Mouse (Mus musculus) kidney, adult 11 months (tissue): ENCODE results near the gene Cpe.
A peak's percentile ranks its signal among the peaks of the same experiment; 100 is the strongest.
"Not testable (repeated sequence)": the region's sequence is repeated elsewhere in the genome, so short reads cannot be mapped to it uniquely, and the experiment has no call there.

ENCODE experiments used
- DNase-seq: peaks from one replicate; pipeline ENCODE4 v3.0.0; 2022

Cpe gene

GRCm38 (mm10) chr8:64672920-64673319 lies 19.9 kb downstream of the Cpe start:
- no peak for DNase-seq

- DNase-seq = no peak
Observed at GRCm38 (mm10) chr8:64671937-64672336, 20.9 kb downstream of the Cpe start.

- not testable (repeated sequence) for DNase-seq
Observed at GRCm38 (mm10) chr8:64666305-64666704, 26.5 kb downstream of the Cpe start.

GRCm38 (mm10) chr8:64665563-64665962 lies 27.3 kb downstream of the Cpe start:
- DNase-seq = no peak

DNA sequence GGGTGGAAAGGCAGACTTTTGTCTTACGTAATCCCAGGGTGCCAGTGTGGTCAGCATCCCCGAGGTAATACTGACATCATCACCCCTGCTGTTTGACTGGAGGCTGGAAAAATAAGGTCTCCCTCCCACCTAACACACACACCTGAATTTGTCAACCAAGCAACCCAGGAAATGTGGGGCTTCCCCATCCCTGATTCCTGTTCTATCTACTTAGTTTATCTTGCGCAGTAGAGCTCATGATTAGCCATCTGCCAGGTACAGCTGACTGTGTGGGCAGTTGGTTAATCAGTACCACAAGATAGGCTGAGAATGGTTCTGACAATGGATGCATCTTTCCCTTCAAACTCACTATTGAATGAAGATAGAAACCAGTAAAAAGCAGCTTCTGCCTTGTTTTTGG lies 28.0 kb downstream of the Cpe start:
- DNase-seq = no peak

DNA sequence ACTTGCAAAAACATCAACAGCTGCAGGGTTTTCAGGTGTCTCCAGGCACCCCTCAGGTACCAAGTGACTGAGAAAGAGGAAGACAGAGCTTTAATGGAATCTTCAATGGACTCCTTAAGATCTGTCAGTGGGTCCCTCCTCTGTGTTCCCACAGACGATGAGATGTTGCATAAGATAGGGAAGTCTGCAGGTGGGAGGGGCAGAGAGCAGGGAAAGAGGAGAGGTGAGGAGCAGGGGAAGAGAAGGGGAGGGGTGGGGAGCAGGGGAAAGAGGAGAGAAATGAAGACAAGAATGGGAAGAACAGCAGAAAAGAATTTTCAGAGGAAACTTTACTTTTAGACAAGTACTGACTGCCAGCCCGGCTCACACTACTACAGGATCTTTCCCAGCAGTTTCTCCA lies 28.5 kb downstream of the Cpe start:
- no peak for DNase-seq

GRCm38 (mm10) chr8:64659097-64659496 lies 33.8 kb downstream of the Cpe start:
- no peak for DNase-seq

DNA sequence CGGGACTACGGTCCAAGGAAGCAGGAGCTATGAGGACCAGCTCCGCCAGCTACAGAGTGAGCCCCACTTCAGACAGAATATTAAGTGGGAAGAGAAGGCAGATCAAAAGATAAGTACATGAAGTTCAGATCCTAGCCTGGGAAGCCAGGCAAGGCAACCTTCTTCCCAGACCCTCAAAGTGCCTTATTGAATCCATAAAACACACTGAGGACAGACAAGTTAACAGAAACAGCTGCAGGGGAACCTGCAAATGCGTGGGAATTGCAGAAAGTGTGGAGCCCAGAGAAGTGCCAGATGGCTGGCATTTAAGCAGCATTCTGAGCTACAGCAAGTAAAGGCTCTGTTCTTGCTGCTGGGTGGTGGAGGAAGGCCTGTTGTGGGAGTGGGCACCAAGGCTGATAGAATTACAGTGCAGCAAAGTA lies 34.9 kb downstream of the Cpe start:
- no peak for DNase-seq

GRCm38 (mm10) chr8:64657517-64657916 lies 35.3 kb downstream of the Cpe start:
- no peak for DNase-seq

DNA sequence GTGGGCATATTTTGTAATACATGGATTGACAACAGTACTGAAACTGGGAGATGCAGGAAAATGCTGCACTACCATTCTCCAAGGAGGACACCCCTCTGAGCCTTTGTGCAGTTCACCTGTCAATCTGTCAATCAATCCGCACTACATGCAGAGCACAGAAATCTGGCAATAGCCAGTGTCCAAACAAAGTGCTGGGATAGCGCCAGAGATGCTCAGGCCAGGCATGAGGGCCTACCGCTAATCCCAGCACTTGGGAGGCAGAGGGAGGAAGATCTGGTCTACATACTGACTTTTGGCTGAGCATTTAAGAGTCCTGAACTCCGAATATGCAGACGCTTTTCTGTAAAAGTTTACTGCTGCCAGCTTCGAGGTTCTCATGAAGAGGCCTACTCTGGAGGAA lies 37.0 kb downstream of the Cpe start:
- no peak for DNase-seq

- no peak for DNase-seq
Observed at GRCm38 (mm10) chr8:64655087-64655486, 37.8 kb downstream of the Cpe start.

DNA sequence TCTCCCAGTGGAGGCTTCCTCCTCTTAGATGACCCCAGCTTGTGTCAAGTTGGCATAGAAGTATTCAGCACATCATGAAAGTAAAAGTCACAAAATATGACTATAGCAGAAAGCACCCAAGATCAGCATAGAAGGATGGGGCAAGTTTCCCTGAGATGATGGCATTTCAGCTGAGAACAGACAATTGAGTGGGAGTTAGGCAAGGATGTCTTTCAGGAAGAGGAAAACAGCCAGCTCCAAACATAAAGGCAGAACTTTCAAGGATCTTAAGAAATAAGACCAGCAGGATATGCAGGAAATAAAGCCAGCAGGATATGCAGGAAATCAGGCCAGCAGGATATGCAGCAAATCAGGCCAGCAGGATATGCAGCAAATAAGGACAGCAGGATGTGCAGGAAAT lies 40.6 kb downstream of the Cpe start:
- DNase-seq = no peak

- no peak for DNase-seq
Observed at GRCm38 (mm10) chr8:64648063-64648462, 44.8 kb downstream of the Cpe start.

- no peak for DNase-seq
Observed at GRCm38 (mm10) chr8:64647148-64647547, 45.7 kb downstream of the Cpe start.

GRCm38 (mm10) chr8:64646421-64646820 lies 46.4 kb downstream of the Cpe start:
- no peak for DNase-seq

DNA sequence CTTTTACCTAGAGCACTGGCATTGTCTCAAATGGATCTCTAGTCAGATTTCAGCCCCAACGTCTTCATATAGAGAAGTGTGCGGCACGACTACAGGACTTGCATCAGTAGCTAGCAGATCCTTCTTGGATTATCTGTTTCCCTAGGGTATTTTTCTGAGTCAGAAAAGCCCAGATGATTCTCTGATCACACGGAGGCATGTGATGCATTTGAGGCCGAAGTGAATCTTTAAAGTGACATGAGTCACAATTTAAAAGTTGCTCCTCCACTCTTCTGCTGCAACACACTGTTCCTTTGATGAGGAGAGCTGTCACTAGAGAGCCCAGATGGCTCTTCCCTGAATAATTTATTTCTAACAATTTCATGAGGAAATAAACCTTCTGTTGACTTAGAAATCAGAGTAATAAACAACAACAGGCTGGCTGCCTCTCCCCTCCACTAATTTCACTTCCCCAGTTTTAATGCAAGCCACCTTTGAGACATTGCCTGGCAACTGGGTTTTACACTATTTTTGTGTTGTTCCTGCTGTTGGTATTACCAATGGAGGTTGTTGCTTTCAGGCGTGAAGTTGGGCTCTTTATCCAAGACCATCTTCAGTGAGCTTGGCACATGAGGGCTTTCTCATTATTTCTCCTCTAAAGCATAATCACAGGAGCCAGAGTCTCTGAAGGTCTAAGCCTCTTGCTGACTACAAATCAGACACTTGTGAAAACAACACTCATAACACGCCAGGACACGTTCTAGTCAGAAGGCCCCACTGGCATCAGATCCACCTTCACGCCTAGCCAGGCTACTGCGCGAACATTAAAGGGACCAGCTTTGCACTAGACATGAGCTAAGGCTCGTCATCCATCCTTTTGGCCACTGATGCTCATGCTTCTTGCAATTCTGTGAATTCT lies 48.5 kb downstream of the Cpe start:
- DNase-seq = no peak

DNA sequence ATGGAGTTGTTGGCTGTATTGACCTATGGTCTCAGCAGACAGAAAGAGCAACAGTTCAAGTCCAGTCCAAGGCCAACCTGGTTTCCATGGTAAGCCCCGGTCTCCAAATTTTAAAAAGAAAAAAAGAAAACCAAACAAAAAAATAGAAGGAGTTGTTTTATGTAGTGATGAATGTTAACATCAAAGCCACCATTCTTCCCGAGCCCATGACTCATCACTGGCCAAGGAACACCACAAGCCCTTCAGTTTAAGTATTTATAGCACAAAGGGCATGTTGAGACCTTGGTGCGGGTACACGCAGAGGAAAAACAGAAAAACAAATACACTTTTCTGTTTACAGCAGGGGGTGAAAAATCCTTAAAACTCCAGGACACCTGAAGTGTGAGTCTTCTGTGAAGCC lies 49.5 kb downstream of the Cpe start:
- DNase-seq = no peak

- no peak for DNase-seq
Observed at GRCm38 (mm10) chr8:64642799-64643198, 50.1 kb downstream of the Cpe start.

DNA sequence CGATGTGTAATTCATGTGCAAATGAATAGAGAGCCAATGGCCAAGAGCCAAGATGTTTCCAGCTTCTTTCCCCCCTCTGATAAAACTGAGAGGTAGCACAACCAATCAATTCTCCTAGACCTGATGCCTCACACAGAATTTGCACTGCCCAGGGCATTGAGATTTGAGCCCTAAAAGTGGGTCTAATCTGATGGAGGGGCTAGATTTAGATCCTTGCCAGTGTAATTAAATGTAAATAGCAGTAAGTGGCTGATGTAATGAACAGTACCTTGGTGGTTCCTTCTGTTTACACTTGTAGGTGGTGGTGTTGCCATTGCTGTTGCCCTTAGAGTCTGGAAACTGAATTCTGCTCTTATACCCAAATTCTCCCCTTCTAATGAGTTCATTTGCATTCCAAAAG lies 52.3 kb downstream of the Cpe start:
- no peak for DNase-seq

GRCm38 (mm10) chr8:64639676-64640075 lies 53.2 kb downstream of the Cpe start:
- DNase-seq = no peak

GRCm38 (mm10) chr8:64634901-64635300 lies 58.0 kb downstream of the Cpe start:
- no peak for DNase-seq

- no peak for DNase-seq
Observed at GRCm38 (mm10) chr8:64634131-64634865, 58.6 kb downstream of the Cpe start.

DNA sequence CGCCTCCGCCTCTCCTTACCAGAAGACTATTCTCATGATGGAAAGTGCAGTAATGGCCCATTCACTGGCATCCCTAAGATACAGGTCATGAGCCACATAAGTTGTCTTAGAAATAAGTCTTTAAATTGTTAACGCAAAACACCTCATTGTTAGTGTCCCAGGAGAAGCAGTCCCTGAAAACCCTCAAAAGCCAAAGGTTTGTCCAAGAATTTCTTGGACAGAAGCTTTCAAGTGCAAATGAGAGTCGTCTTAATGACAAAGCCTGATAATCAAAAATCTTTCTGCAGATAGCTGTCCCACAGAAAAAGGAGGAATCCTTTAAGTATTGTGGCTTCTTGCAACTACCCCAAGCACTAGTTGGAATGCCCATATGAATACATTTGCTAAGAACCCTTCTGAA lies 60.7 kb downstream of the Cpe start:
- DNase-seq = no peak

GRCm38 (mm10) chr8:64631761-64632160 lies 61.1 kb downstream of the Cpe start:
- DNase-seq = peak; percentile 33
